Mouse (Mus musculus) gastrocnemius, adult 2 months (tissue): ENCODE measurements around the gene Traf2. TPM values are rescaled to one million over a fixed set of nuclear protein-coding genes. Genes with fewer than 3 reads are reported as not detected.
A peak's percentile ranks its signal among the peaks of the same experiment; 100 is the strongest.
"Not testable (repeated sequence)": the region's sequence is repeated elsewhere in the genome, so short reads cannot be mapped to it uniquely, and the experiment has no call there.

Source experiments
- DNase-seq: peaks from one replicate; pipeline ENCODE4 v3.0.0; 2022
- H3K27ac ChIP-seq: fragments of 200-600 bp; 2 replicates; pipeline ENCODE4 v1.8.1; 2022; ENCODE audit warnings: mild to moderate bottlenecking
- H3K4me3 ChIP-seq: fragments of 200-600 bp; 2 replicates; pipeline ENCODE4 v1.8.1; 2022; ENCODE audit warnings: mild to moderate bottlenecking, moderate library complexity
- CTCF ChIP-seq: fragments of 200-600 bp; IDR thresholded peaks from 2 replicates; pipeline ENCODE4 v1.8.1; 2022; ENCODE audit warnings: antibody characterized with exemption, mild to moderate bottlenecking, moderate library complexity
- intact Hi-C: fragments of 180-260 bp; cut with DNase I; formaldehyde crosslinking; loops from one replicate; pipeline ENCODE4 v1.15.1; 2025
- total RNA-seq, 2 experiments: library from RNA; stranded (reverse); gene quantifications; 2 replicates each; pipeline ENCODE4 v1.2.3; 2021

Gene Traf2
- total RNA-seq, 2 experiments from 2014 or later, result 12.4 to 13.1 TPM

DNA sequence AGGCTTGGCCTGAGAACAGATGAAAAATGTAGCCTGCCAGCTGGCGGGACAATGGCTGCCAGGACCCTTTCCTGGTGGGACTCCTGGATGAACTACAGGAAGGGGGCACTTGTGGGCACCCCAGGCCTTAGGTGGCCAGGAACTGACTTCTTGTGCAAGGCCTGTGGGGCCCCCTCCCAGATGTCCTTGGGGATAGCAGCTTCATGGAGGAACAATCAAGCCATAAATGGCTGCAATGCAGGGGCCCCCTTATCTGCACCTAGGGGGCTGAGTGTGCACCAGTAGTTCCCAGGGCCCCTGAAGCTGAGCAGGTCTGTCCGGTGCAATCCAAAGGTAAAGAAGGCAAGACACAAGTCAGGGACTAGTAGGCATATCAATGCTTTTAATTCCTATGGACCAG, 26.3 kb upstream of the Traf2 start:
- TF ChIP-seq CTCF, result no peak
- no peak for DNase-seq
- Histone ChIP-seq H3K4me3 (no peak overlapping the region), H3K27ac (no peak overlapping the region)
- intact Hi-C loops, result no loop called here

DNA sequence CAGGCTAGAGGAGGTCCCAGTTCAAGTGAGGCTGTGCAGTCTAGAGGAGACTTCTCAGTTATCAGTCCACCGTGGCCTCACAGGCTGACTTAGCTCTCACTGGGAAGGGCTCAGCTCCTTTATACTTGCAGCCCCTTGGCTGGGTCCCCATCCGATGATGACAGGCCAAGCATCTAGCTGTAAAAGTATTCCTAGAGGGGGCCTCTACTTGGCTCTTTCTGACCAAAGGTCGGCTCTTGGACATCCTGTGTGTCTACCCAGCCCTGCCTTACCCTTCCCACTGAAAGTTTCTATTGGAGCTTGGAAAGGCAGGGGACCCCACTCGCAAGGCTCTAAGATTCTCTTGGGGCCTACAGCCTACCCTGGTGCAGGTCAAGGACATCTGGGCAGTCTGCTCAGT, 24.5 kb upstream of the Traf2 start:
- DNase-seq, result no peak
- Histone ChIP-seq H3K4me3 (no peak overlapping the region), H3K27ac (no peak overlapping the region)
- TF ChIP-seq CTCF, result no peak
- intact Hi-C loops, result no loop called here

GRCm38 (mm10) chr2:25569323-25569722, 22.6 kb upstream of the Traf2 start:
- no peak for DNase-seq
- no peak overlapping the region for H3K27ac ChIP-seq
- no peak overlapping the region for H3K4me3 ChIP-seq
- intact Hi-C loops, result no loop called here
- no peak for TF ChIP-seq CTCF

DNA sequence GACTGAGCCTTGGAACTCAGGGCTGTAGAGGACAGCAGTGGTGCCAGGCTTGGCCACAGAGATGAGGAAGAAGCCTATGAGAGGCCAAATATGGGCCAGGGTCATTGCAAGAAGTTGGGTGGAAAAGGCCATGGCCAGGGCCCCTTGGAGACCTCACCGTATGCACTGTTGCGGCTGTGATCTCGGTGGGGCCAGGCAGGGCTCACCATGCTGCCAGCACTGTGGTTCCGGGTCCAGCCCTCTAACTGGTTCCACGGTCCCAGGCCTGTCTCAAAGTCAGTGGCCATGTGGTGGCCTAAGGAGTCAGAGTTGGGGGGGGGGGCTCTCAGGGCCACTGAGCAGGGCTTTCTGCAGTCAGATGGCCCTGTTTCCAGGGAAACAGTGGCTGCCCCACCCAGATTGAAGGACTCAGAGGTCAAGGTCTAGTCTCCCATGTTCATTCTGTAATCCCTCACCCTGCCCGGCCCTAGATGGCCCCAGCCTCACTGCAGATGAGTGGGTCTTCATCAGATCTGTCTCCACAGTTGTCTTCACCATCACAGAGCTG, 21.8 kb upstream of the Traf2 start:
- intact Hi-C loops, result no loop called here
- no peak for DNase-seq
- Histone ChIP-seq H3K4me3 (no peak overlapping the region), H3K27ac (no peak overlapping the region)
- no peak for TF ChIP-seq CTCF

- no peak overlapping the region for H3K4me3 ChIP-seq
- intact Hi-C loops, result no loop called here
- no peak overlapping the region for H3K27ac ChIP-seq
- no peak; the same call in 1 of the 2 replicates for TF ChIP-seq CTCF
- DNase-seq, result no peak
Observed at GRCm38 (mm10) chr2:25566558-25566957, 19.8 kb upstream of the Traf2 start.

GRCm38 (mm10) chr2:25565741-25566140, 19.0 kb upstream of the Traf2 start:
- Histone ChIP-seq H3K4me3 (no peak overlapping the region), H3K27ac (no peak overlapping the region)
- intact Hi-C loops, result no loop called here
- no peak for DNase-seq
- no peak for TF ChIP-seq CTCF

GRCm38 (mm10) chr2:25561946-25562345, 15.2 kb upstream of the Traf2 start:
- no peak for DNase-seq
- intact Hi-C loops, result no loop called here
- no peak overlapping the region for H3K27ac ChIP-seq
- H3K4me3 ChIP-seq, result no peak overlapping the region
- TF ChIP-seq CTCF, result no peak

GRCm38 (mm10) chr2:25560551-25560950, 13.8 kb upstream of the Traf2 start:
- Histone ChIP-seq H3K4me3 (no peak overlapping the region), H3K27ac (no peak overlapping the region)
- no peak for DNase-seq
- no peak for TF ChIP-seq CTCF
- intact Hi-C loops, result no loop called here

DNA sequence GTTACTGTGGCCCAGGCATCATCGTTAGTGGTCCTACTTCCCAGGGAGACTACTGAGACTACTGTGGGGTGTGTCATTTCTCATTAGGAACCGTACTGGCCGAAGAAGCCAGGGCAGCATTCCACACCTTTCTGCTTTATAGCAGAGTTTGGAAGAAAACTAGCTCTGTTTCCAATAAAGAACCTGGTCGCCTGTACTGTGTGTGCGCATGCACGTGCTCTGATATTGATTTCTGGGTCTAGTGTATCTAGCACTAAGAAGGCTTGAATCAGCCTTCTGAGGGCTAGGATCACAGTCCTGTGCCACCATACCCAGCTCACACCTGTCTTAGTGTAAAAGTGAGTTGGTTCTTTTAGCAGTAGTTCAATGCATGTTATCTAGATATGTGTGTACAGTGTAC, 12.0 kb upstream of the Traf2 start:
- H3K27ac ChIP-seq, result peak overlapping the region; percentile 97
- no peak for TF ChIP-seq CTCF
- intact Hi-C loops, result no loop called here
- peak overlapping the region; percentile 99 for H3K4me3 ChIP-seq
- peak; percentile 11 for DNase-seq

- no peak for TF ChIP-seq CTCF
- DNase-seq, result no peak
- intact Hi-C loops, result no loop called here
- Histone ChIP-seq H3K27ac (peak overlapping the region; percentile 97), H3K4me3 (peak overlapping the region; percentile 99)
Observed at GRCm38 (mm10) chr2:25557964-25558360, 11.2 kb upstream of the Traf2 start.

- peak; percentile 99 for DNase-seq
- peak within 1 kb of the TSS; percentile 97 for H3K27ac ChIP-seq
- H3K4me3 ChIP-seq, result peak within 1 kb of the TSS; percentile 99
- TF ChIP-seq CTCF, result no peak
- intact Hi-C loops, result no loop called here
Observed at GRCm38 (mm10) chr2:25557221-25557963, 10.7 kb upstream of the Traf2 start, which contains the start of gene Edf1. Edf1 (plus strand) TSS chr2:25557847.

- DNase-seq, result peak; percentile 10
- H3K4me3 ChIP-seq, result no peak overlapping the region
- TF ChIP-seq CTCF, result no peak
Observed at GRCm38 (mm10) chr2:25556296-25556695, 9.6 kb upstream of the Traf2 start.

GRCm38 (mm10) chr2:25555479-25555878, 8.7 kb upstream of the Traf2 start:
- H3K27ac ChIP-seq, intact Hi-C loops, H3K4me3 ChIP-seq, DNase-seq: not testable (repeated sequence)
- TF ChIP-seq CTCF, result peak; percentile 45

More at GRCm38 (mm10) chr2:25556296-25556695, 9.6 kb upstream of the Traf2 start:
- H3K27ac ChIP-seq, result peak overlapping the region; percentile 97
- intact Hi-C loops, result no loop called here

GRCm38 (mm10) chr2:25553171-25553786, 6.5 kb upstream of the Traf2 start:
- H3K27ac ChIP-seq, DNase-seq, H3K4me3 ChIP-seq: not testable (repeated sequence)
- intact Hi-C loops, result loop anchor here (5.0 kb wide), 1 partner anchor 131 kb away; the partner anchor contains the start of gene Fut7
